Mouse (Mus musculus) Muller cell, postnatal 12 days (primary cell): Measurements from ENCODE around the gene Lmod1.
"Not testable (repeated sequence)": the region's sequence is repeated elsewhere in the genome, so short reads cannot be mapped to it uniquely, and the experiment has no call there.

Source experiments
- DNase-seq: peaks from one replicate; pipeline ENCODE4 v3.0.0-alpha.2; 2015; ENCODE audit errors: inconsistent ontology term

Lmod1 gene

DNA sequence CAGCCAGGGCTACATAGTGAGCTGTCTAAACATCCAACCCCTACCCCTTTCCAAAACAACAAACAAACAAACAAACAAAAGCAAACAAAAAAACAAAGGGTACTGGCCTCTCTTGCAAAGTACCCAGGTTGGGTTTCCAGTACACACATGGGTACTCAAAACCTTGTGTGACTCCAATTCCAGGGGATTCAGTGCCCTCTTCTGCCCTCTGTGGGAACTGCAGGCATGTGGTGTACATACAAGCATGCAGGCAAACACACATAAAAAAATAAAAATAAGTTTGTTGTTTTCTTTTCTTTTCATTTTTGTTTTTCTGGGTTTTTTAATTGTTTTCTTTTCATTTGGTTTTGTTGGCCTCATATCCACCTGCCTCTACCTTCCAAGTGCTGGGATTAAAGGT, 37.5 kb downstream of the Lmod1 start:
- DNase-seq, result no peak

DNA sequence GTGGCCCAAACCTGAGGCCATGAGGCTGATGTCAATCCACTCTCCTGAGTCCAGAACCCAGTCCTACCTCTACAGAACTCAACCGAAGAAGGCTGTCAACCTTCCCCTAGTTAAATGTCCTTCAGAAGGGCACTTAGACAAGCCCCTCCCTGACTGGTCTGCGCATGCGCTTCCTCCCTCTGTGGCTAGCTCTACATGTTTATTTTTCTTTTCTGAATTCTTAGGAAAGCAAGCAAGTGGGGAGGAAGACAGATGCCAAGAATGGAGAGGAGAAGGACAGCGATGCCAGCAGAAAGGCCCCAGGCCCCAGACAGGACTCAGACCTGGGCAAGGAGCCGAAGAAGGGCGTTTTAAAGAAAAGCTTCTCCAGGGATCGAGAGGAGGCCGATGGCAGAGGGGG, 38.8 kb downstream of the Lmod1 start:
- no peak for DNase-seq

DNA sequence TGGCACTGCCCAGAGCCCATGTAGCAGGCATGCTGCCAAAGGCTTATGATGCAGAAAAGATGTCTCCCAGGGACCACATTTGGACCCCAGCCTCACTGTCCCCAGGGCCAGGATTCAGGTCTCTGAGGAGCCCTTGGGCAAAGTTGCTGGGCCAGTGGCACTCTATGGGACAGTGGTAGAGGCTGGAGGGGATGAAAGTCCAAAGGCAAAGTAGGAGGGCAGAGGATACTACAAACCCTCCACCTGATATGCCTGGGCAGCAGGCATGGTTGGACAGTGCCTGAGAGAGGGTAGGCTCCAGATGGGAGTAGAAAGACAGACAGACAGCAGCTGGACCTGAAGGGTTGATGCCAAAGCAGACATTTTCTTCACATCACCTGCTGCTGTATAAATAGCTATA, 41.8 kb downstream of the Lmod1 start:
- no peak for DNase-seq

DNA sequence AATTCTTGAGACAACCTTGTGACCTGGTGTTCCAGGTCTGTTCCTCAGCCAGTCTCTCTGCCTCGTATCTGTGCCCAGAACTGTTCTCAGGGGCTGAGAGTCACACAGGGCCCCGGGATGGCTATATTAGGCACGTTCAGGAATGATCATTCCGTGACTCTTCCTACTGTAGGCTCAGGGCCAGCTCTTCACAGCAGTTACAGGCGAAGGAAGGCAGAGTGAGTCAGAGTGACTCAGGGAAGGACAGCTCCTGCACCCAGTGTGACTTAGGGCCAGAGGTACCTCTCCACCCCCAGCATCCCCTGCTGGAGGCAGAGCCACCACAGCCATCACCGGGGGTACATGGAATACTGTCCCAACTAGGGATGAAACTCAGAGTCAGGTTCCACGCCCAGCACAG, 42.4 kb downstream of the Lmod1 start:
- DNase-seq, result peak; percentile 75

DNA sequence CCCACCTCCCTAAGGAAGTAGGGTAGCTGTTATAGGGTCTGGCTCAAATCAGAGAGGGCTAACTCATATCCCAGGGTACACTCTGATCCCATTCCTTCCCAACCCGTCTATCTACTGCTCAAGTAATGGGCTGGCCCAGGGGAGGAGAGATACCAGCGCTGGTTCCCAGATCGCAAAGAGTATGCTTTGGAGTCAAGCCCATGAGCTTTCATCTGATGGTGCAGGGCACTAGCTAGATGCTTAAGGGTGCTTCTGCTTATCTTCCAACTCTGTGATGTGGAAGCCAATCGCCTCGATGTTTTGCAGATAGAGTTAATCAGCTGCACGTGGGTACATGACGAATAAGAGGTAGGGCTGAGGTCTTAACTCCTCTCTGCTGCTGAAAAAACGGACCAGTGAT, 43.0 kb downstream of the Lmod1 start:
- no peak for DNase-seq

DNA sequence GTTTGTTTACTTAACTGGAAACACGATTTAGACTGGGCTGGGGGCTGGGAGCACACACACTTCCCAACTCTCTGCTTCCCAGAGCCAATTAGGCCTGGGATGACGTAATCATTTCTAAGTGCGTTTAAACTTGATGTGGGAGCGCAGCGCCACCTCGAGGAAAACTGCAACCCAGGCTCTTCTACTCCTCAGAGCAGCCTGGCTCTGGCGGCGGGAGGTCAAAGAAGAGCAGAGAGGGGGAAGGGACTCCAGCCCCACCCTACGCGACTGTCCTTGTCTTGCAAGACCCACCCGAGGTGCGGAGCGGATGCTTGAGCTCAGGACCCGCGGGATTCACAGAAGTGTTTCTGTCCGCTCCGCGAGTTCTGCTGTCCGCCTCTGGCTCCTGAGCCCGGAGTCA, 43.6 kb downstream of the Lmod1 start:
- DNase-seq, result peak; percentile 87

DNA sequence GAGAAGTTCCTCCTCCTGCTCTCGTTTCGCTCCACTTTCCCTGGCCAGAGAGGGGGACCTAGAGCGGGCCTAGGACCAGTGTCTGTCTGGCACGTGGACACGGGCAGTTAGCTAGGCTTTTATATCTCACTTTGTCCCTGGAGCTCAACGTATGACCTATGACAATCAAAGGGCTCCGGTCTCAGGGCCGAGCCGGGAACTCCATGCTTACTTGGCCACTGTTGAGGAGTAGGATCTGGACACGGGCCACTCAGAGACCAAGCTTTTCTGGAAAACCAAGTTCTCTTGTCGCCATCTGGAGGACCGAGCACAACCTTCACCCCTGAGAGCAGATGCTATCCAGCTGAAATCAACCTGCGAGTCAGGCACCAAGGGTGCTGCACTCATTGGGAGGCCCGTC, 44.4 kb downstream of the Lmod1 start:
- peak; percentile 74 for DNase-seq

DNA sequence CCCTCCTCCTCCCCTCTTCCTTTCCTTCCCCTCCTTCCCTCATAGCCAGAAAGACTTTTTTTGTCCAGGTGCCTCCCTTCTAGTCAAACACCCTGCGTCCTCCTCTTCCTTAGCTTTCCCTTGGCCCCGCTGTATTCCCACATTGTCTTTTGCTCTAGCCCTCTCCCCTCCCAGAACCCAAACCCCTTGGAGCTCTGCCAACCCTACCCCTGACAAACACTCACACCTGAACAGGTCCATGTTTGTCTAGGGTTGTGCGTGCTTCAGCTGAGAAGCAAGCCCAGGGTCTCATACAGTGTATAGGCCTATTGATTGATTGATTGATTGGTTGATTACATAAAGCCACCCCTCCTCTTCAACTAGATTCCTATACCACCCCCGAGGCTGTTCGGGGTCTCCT, 44.8 kb downstream of the Lmod1 start:
- DNase-seq, result no peak

DNA sequence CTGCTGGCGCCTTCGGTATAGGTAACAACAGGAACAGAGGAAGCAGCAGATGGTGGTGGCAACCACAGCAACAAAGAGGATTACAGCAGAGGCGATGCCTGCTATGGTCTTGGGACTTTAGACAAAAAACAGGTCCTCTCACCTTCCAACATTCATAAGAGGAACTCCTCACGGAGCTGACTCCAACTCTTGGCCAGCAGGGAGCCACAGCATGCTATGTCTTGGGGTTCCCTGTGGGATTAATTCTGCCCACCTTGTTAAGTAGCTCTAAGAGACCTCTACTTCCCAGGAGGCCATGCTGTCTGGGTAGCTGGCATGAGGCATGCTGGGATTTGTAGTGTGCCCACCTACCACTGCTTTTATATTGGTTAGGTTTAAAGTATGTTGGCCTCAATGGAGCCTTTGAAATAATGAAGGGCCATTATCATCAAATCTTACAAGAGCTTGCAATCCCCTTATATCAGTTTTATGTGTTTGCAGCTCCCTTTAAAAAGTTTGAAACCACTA, 48.6 kb downstream of the Lmod1 start:
- DNase-seq, result no peak

DNA sequence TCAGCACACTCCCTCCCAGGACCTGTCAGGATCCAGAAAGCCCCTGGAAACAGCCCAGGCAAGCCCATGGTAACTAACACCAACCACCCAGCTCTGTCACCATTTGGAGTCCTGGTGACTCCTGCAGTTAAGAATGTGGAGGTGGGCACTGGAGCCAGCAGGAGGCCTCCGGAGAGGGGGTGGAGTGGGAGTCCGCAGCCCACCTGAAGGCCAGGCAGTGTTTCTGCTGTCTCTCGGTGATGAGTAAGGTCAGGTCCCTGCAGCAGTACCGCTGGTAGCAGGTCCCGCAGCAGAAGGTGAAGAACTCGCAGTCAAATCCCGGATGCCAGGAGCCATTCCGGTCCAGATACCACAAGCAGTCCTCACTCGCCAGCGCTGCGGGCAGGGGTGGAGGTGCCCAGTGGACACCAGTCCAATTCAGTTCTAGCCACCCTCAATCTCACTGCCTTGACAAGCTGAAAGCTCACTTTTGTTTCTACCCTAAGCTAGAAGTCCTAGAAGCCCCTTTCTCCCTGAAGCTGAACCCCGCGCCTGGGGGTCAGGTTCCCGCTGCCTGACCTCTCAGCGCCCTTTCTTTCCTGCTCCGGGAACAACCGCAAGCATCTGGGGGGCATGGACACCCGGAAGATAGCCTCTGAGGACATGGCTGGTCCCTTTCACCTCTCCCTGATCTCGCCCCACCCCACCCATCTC, 49.7 kb downstream of the Lmod1 start:
- peak; percentile 71 for DNase-seq

DNA sequence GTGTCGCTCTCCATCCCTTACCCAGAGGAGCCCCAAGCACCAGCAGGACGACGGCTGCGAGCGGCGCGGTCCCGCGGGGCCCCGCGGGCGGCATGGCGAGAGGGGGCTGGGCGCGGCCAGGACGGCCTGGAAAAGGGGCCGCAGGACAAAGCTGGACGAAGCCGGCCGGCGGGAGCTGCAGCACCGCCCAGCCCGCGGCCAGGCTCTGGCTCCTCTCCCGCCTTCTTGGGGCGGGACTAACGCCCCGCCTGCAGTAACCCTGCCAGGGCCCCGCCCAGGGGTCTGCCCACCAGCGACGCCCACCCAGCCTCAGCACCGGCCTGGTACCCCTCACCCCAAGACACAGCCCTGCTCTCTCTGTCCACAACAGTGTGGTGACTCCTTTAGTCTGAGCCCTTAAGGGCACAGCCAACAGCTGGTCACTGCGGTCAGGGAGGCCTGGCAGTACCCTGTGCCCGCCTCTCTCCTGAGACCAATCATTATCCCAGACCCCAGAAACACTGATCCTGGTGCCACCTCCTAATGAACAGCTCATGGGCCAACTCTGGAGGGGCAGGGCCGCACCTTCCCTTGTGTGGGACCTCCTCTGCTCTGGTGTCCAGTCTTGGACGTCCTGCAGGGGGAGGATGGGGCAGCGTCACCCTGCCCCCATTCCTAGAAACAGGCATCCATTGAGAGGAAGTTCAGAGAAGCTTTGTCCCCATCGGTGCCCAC, 50.4 kb downstream of the Lmod1 start, which contains the start of gene Shisa4:
TSS of gene Shisa4 (minus strand) at position 370 of the 714 bp plus-strand sequence.
- DNase-seq, result peak; percentile 94

DNA sequence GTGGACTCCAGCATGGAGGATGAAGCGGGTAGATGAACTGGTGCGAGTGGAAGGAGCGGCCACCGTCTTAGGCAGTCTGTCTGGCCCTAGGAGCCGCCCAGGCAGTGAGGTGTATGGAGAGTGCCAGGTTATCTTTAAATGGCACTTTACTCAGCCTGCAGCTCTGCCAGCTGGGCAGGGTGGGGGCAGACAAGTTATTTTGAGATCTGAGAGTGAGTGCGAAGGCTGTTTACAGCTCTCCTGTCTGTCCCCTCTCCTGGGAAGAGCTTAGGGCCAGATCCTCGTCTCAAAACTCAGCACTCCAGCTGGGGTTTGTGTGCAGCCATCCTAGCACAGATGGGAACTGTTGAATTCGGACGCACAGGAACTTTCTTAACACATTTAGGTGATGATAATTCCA, 54.0 kb downstream of the Lmod1 start:
- no peak for DNase-seq

DNA sequence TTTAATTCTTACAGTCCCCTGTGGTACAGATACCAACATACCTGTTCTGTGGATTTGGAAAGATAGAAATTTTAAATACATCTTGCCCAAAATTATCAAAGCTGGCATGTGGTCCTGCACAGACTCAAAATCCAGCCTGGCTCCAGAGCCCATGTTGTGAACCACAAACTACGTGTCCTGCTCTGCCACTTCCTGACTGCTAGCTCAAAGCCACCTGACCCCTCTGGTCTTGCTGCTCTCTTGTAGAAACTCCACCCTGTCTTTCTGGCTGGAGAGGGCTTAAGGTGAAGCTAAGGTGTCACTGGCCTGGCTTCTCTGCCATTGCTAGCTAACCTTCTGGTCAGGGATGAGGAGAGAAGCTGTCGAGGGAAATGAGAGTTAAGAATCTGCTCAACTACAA, 54.4 kb downstream of the Lmod1 start:
- no peak for DNase-seq

DNA sequence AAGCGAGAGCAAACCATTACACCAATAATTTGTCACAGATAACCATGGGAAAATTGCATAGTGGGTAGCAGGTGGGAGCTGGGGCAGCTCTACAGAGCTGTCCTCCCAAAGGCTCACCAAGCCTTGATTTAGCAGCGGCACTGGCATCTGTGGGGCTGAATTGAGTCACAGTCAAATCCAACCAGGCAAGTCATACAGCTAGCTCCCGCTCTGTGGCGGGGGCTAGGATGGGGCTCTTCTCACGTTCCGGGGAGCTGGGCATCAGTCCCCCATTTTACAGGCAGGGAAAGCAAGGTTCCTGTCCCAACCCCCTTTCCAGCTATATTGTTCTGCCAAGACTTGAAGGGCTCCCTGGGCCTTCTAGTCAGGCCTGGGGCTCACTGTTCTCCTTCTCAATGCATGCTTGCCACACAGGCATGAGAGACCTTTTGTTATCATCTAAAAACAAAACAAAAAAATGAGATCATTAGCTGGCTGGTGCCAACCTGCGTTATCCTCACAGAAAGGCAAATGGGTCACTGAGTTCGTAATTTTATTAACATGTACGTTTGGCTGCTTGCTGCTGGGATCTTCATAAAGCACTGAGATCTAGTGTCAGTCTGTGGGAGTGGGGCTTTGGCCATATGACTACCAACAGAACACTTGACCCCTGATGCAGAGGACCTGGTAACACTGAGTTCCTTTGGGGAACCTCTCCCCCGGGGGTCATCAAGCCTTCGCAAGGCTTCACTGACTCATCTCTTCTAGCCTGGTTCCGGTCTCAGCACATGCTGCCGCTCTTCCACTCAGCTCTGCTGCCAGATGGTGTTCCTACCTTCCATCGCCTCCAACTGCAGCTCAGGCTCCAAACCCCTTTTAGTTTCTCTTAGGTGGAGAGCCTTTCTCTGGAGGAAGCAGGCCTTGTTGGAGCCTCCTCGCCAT, 55.7 kb downstream of the Lmod1 start:
- DNase-seq, result peak; percentile 87

DNA sequence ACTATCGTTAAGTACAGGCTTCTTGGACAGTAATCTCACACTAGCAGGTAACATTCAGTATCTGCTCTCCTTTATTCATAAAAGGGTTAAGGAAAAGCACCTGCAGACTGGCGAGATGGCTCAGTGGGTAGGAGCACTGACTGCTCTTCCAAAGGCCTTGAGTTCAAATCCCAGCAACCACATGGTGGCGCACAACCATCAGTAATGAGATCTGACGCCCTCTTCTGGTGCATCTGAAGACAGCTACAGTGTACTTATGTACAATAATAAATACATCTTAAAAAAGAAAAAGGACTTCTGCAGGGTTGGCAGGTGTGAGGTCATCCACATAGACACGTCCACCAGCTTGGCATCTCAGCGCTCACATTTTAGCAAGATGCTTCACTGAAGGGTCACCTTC, 57.0 kb downstream of the Lmod1 start:
- not testable (repeated sequence) for DNase-seq

DNA sequence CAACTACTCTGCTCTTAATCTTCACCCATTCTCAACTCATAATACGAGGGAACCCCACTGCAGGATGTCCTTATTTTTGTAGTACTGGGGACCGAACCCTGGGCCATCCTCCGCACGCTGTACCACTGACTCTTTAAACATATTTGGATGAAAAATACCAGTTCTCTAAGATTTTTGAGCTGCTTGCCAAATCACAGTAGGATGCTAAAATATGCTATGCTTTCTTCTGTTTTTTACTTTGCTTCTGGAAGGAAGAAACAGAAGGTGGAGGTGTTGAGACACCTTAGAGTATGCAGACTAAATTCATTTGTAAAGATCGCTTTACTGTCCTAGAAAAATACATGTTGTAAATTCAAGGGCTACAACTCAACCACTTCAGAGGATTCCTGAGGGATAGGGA, 59.6 kb downstream of the Lmod1 start:
- no peak for DNase-seq

DNA sequence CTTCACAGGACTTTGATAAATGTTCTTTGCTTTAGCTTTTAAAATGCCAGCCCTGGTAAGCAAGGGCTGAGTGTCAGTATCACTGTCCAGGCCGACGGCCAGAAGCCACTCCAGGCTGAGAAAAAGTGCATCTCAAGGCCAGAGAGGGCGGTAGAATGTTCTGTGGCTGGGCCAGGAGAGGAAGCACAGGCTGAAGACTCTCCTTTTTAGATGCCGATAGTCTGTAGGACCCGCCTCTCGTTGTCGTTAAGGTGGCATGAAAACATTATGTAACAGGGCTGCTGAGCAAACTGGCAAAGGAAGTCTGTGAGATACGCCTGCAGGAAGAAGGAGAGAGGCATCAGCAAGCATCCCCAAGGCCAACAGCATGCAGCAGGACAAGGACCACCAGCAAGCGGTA, 60.6 kb downstream of the Lmod1 start:
- DNase-seq, result no peak

DNA sequence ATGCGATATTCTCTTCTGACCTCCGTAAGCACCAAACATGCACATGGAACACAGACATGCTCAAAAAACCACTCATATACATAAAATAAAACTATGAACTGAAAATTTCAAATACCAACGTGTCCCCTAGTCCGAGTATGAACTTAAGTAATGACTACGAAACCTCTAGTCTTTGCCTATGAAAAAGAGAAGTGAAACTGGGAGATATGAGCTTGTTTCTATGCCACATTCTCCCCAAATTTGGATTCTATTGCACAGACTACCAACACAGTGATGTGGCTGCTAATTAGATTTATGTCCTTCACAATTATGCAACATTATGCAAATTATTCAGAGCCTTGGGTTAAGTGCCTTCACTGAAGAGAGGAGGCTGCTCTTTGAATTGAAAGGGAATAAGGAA, 74.9 kb downstream of the Lmod1 start:
- DNase-seq, result no peak

DNA sequence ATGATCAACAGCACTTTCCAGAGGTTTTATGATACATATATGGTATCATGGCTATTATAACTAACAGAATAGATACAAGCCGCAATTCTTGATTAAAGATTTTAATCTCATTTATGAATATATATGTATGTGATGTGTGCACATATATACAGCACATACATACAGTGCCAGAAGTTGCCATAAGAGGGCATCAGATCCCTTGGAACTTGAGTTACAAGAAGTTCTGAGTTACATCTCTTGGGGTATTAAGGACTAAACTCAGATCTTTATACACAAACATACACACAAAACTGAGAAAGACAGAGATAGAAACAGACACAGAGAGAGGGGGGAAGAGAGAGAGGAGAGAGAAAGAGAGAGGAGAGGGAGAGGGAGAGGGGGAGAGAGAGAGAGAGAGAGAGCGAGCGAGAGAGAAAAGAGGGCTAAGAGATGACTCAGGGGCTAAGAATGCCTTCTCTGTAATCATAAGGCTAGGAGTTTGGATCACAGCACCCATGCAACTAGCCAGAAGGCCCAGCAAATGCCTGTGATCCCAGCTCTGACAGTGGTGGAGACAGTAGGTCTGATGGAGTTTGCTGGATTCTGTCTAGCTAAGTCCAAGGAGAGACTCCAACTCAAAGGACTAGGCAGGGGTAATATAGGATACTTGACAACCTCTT, 77.0 kb downstream of the Lmod1 start:
- peak; percentile 50 for DNase-seq

DNA sequence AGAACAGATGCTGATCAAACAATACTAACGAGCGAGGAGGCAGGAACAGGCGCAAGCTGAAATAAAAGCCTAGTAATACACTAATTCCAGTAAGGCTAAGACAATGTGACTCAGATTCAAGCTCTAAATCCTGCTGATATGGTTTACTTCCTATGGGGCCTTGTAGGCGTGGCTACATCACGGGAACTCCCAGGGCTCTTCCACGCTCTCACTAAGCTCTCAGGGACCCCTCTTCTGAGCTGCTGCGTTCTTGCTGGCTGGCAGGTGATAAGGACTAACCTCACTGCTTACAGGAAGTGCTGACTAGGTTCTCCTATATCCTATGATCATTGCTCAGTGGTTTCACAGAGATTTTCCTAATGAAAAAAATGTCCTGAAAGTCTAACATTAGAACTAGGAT, 80.7 kb downstream of the Lmod1 start:
- DNase-seq, result no peak

DNA sequence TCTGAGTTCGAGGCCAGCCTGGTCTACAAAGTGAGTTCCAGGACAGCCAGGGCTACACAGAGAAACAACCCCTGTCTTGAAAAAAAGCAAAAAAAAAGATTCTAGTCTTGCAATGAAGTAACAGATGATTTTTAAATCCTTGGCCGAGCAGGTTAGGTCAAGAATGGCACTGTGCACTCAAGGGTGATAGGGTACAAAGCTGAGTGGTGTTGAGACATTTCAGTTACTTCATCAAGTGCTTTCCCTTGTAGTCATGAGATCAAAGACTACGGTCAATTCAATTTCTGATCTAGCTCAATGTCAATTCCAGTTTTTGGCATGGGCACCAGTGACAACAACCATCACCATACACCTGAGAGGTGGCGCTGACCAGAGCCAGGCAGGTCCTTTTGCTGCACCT, 84.4 kb downstream of the Lmod1 start:
- DNase-seq, result no peak

DNA sequence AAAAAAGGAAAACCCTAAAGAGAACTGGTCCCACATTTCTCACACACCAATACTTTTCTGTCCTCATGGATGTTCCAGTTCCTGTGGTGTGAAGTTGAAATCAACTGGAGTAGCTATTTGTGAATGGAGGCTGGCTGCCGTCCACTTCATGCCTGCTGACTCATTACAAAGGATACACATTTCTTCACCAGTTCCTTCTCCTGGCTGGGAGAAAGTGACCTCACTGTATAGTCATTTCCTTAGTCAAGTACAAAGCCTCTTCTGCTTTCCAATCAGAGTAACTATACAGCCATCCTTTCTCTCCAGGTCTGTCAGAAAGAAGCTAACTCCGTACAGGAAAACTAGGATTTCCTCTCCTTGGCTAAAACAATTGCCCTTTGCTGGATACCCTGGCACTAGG, 86.4 kb downstream of the Lmod1 start:
- DNase-seq, result peak; percentile 88
